Mouse (Mus musculus) forebrain, embryonic 10.5 days (tissue): ENCODE results near the gene Fam155a. TPM values are rescaled to one million over a fixed set of nuclear protein-coding genes. Genes with fewer than 3 reads are reported as not detected.

ENCODE experiments used
- DNase-seq: peaks from one replicate; pipeline ENCODE4 v3.0.0-alpha.2; 2017; ENCODE audit warnings: low spot score; ENCODE audit errors: extremely low spot score
- H3K27ac ChIP-seq: fragments of 300-500 bp; sonication (generic); 2 replicates; pipeline ENCODE4 v1.5.1; 2016; ENCODE audit warnings: mild to moderate bottlenecking
- H3K27me3 ChIP-seq: fragments of 300-500 bp; sonication (generic); 2 replicates; pipeline ENCODE4 v1.6.1; 2016; ENCODE audit warnings: mild to moderate bottlenecking; ENCODE audit not compliant: poor library complexity, severe bottlenecking
- H3K36me3 ChIP-seq: fragments of 300-500 bp; sonication (generic); replicated peaks from 2 replicates; pipeline ENCODE4 v1.6.1; 2016; ENCODE audit warnings: mild to moderate bottlenecking, moderate library complexity
- H3K4me1 ChIP-seq: fragments of 300-500 bp; sonication (generic); 2 replicates; pipeline ENCODE4 v1.6.1; 2016
- H3K4me3 ChIP-seq: fragments of 300-500 bp; sonication (generic); 2 replicates; pipeline ENCODE4 v1.5.1; 2016; ENCODE audit warnings: mild to moderate bottlenecking, moderate library complexity
- H3K9me3 ChIP-seq: fragments of 300-500 bp; sonication (generic); 2 replicates; pipeline ENCODE4 v1.6.1; 2016; ENCODE audit warnings: mild to moderate bottlenecking, moderate library complexity
- WGBS: fragments of 180-500 bp; shearing (Covaris S2); methylation state at CpG from one replicate; pipeline ENCODE4 v1.1.7; 2016; 5-methylcytosine and 5-hydroxymethylcytosine counted together
- polyA plus RNA-seq: library from polyadenylated mRNA; unstranded; fragments of >200 nt; fragmentation: Nextera tagmentation; extraction: Ambion mirVana; gene quantifications from 2 replicates; pipeline ENCODE4 v1.2.1, GENCODE M21; 2016

The Fam155a gene
- polyA plus RNA-seq, 1 experiment from 2014 or later: 0.53 TPM

DNA sequence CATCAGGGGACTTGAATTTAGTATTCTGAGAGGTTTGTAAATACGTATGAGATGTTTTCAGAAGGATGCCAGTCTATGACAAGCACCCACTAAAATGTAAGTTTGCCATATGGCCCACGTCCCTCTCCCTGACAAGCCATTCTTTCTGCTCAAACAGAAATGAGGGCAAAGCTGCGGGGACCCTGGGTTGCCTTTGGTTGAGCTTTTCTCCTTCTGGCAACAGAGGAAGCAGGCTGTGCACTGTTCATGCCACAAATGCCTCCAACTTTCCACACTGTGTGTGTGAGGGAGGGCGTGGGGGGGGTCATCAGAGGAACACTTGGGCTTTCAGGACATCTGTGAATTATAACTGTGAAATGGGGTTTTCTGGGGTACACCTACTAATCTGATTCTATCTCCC, 426.8 kb downstream of the Fam155a start:
- Histone ChIP-seq H3K9me3 (no peaks in the 10 kb centered on the region), H3K4me1 (peaks cover 10% of the 10 kb centered on the region; the same call in 1 of the 2 replicates), H3K27me3 (no peaks in the 10 kb centered on the region), H3K27ac (no peak overlapping the region), H3K4me3 (no peak overlapping the region), H3K36me3 (no peaks in the 10 kb centered on the region)
- no peak for DNase-seq
- 86% methylated on average over 4 of the region's 4 CpGs for WGBS

DNA sequence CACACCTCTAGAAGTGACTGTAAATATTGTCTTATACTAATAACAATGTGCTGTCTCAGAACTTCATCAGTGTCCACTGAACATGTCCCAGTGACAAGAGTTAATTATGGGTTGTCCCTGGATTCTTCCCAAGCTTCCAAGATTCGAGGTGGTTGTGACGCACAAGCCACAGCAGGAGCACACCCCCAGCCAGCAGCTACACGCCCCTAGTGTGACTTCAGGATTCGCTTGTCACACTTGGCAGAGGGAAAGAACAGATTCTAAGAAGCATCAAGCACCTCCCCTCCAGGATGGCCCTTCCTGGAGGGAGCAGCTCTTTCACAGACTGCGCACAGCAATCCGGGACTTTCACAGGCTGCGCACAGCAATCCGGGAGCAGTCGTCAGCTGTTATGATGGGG, 428.0 kb downstream of the Fam155a start:
- H3K4me1 ChIP-seq: peaks cover 8% of the 10 kb centered on the region; the same call in 1 of the 2 replicates

DNA sequence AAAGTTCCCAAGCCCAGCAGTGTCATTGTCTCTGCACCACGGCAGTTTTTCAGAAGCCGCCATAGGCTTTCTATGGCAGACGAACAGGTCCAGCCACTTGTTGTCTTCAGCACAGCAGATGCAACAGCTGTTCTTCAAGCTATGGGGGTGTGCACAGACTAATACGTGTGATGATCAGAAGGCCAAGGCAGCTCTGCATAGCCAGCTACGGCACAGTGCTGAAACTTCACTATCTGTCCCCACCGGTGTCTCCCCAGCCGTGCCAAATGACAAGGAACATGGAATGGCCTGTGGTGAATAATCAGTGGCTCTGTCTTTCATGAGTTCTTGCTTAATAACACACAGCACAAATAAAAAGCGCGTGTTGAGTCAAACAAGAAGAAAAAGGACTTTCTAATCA, 428.4 kb downstream of the Fam155a start:
- 92% methylated on average over 9 of the region's 9 CpGs for WGBS
- no peak overlapping the region for H3K27ac ChIP-seq
- peaks cover 4% of the 10 kb centered on the region; the same call in 1 of the 2 replicates for H3K4me1 ChIP-seq
- H3K36me3 ChIP-seq: no peaks in the 10 kb centered on the region
- H3K4me3 ChIP-seq: no peak overlapping the region
- no peak for DNase-seq
- no peaks in the 10 kb centered on the region for H3K9me3 ChIP-seq
- H3K27me3 ChIP-seq: no peaks in the 10 kb centered on the region

More for the DNA sequence above, 428.0 kb downstream of the Fam155a start:
- no peaks in the 10 kb centered on the region for H3K27me3 ChIP-seq
- no peaks in the 10 kb centered on the region for H3K9me3 ChIP-seq
- DNase-seq: no peak
- H3K4me3 ChIP-seq: no peak overlapping the region
- H3K27ac ChIP-seq: no peak overlapping the region
- no peaks in the 10 kb centered on the region for H3K36me3 ChIP-seq
- 87% methylated on average over 9 of the region's 9 CpGs for WGBS

DNA sequence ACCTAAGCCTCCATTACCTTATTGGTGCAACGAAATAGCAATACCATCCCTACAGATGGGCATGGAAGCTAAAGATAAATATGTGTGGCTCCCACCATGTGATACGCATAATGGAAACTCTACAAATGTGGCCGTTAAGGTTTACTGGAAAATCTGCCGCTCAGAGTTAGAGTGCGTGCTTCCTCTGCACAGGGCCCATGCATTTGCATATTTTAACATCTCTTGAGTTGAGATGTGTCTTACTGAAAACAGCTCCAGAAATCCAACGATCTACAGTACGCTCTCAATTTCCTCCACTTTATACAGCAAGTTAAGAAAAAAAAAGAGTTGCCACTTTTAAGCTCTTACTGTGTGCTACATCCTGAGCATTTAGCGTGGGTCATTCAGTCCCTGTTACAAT, 433.1 kb downstream of the Fam155a start:
- DNase-seq: no peak
- Histone ChIP-seq H3K27ac (no peak overlapping the region), H3K36me3 (no peaks in the 10 kb centered on the region), H3K4me3 (no peak overlapping the region), H3K9me3 (no peaks in the 10 kb centered on the region), H3K4me1 (peaks cover 26% of the 10 kb centered on the region), H3K27me3 (no peaks in the 10 kb centered on the region)
- WGBS: 93% methylated on average over 8 of the region's 8 CpGs

DNA sequence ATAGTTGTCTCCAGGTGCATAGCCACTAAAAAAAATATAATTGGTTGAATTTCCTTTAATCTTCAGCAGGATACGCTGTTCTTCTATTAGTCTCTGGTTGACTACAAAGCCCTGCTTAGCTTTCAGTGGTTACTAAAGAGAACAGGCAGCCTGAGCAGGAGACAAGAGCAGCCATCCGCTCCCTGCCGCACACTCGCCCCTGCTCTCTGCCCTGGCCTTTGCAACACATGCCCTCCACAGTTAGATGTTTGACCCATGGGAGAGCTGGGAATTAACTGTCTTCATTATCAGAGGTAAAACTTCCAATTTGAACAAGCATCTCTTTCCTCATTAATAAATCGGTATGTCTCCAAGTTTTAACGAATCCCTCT, 435.0 kb downstream of the Fam155a start:
- Histone ChIP-seq H3K36me3 (no peaks in the 10 kb centered on the region), H3K27ac (no peak overlapping the region), H3K9me3 (no peaks in the 10 kb centered on the region), H3K4me1 (peaks cover 26% of the 10 kb centered on the region), H3K4me3 (no peak overlapping the region), H3K27me3 (no peaks in the 10 kb centered on the region)
- 40% methylated on average over 6 of the region's 6 CpGs for WGBS
- DNase-seq: no peak

DNA sequence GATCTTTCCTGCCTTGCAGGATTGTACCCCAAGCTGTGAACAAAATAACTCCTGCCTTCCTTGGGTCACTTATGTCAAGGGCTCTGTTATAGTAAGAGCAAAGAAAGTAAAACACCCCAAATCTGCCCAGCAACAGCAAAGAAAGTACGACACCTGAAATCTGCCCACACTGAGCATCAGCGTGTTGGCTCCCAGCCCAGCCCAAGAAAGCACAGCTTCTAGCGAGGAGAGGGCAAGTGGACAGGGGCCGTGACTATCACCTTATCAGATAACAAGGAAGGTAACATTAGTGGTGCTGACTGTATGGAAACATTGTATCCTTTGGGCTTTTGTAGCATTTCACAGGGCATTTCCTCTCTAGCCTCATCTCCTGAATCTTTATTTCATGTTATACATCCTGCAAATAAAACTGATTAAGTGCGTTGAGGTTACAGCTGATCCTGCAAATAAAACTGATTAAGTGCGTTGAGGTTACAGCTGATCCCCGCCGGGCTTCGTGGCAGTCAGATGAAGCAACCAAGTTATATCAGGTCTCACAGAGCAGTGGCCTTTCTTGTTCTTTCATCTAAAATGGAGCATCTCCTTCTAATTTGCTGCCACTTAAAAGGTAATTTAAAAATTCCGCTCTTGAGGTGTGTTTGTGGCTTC, 435.6 kb downstream of the Fam155a start:
- H3K27ac ChIP-seq: no peak overlapping the region
- WGBS: 59% methylated on average over 10 of the region's 10 CpGs
- H3K4me1 ChIP-seq: peaks cover 26% of the 10 kb centered on the region
- no peak overlapping the region for H3K4me3 ChIP-seq
- no peak for DNase-seq
- no peaks in the 10 kb centered on the region for H3K9me3 ChIP-seq
- H3K36me3 ChIP-seq: no peaks in the 10 kb centered on the region
- no peaks in the 10 kb centered on the region for H3K27me3 ChIP-seq

DNA sequence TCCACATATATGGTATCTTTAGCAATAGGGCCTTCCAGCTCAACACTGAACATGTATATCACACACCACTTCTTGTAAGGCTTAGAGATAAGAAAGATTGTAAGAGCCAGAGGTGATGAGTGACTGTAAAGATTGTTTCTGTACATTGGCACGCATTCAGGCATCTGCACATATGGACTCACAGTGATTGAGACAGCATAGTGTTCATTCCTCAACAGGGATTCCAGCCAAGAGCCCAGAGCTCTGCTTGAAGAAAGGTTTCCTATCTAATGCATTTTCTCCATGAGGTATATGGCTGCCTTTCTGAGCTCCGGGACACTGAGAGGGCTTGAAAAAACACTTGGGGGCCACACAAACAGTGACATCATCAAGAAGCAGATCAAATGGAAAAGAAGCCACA, 438.2 kb downstream of the Fam155a start:
- Histone ChIP-seq H3K27ac (no peak overlapping the region), H3K9me3 (no peaks in the 10 kb centered on the region), H3K4me3 (no peak overlapping the region), H3K27me3 (no peaks in the 10 kb centered on the region), H3K4me1 (peaks cover 26% of the 10 kb centered on the region), H3K36me3 (no peaks in the 10 kb centered on the region)
- 86% methylated on average over 2 of the region's 2 CpGs for WGBS
- no peak for DNase-seq

DNA sequence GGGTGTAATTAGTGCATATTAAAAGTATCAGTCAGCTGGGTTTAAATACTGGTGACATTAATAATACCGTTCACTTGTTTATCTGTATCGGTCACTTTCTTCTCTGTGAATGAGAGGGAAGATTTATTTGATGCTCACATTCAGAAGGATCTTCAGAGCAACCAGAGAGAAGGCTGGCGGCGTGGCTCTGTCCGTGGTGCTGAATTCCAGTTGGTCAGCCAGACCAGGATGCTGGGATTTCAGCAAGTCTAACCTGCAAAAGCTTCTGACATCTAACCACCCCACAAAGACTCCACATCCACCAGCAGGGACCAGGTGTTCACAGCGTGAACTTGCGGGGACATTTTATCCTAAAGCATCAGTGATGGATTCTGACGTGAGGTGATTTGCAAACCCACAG, 461.5 kb downstream of the Fam155a start:
- Histone ChIP-seq H3K9me3 (0 out of 2 replicates have a peak, but pooled peaks cover 4% of the 10 kb centered on the region), H3K4me1 (no peaks in the 10 kb centered on the region), H3K4me3 (no peak overlapping the region), H3K27ac (no peak overlapping the region), H3K36me3 (no peaks in the 10 kb centered on the region), H3K27me3 (no peaks in the 10 kb centered on the region)
- WGBS: 40% methylated on average over 8 of the region's 8 CpGs
- DNase-seq: peak; percentile 39

DNA sequence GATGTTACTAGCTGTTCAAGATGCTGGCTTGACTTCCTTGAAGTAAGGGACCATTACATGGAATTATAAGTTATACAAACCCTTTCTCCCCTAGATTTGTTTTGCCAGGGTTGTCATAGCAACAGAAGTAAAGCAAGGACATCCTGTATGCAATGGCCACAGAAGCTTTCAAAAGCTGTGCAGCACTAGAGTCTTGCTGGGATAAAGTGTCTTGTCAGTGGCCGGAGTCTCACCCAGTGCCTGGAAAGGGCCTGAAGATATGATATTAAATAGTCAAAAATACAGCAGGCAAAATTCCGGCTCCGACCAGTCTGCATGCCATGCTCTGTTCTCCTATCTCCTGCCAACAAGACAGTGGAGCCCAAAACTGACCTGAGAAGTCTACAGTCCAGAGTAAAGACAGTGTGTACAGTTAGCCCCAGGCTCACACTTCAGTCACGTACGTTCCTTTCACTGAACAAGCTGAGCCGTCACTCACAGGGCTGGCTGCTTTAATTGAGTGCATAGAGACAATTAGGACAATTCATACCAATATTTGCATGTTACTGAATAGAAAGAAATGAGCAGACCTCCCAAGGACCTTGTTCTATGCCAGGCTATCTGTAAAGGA, 467.3 kb downstream of the Fam155a start:
- WGBS: 81% methylated on average over 6 of the region's 6 CpGs
- Histone ChIP-seq H3K4me3 (no peak overlapping the region), H3K27ac (no peak overlapping the region), H3K36me3 (no peaks in the 10 kb centered on the region), H3K9me3 (no peaks in the 10 kb centered on the region), H3K4me1 (peaks cover 6% of the 10 kb centered on the region; the same call in 1 of the 2 replicates), H3K27me3 (no peaks in the 10 kb centered on the region)
- no peak for DNase-seq

DNA sequence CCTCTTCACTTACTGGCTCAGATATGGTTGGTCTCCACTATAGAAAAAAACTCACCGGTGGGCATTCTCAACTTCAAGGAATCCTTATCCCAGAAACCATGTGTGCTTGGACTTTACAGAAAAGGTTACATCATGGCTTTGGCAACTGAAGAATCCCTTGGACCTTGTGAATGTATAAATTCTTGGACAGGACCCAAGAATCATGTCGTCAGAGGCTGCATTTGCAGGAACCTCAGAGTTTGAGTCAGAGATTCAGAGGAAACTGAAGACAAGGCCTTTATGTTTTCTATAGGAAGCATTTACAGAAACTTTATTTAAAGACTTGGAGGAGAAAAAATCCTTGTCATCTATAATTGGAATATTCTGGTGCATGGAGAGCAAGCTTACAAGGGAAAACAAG, 475.9 kb downstream of the Fam155a start:
- no peaks in the 10 kb centered on the region for H3K9me3 ChIP-seq
- no peak overlapping the region for H3K4me3 ChIP-seq
- H3K36me3 ChIP-seq: no peaks in the 10 kb centered on the region
- H3K27ac ChIP-seq: no peak overlapping the region
- DNase-seq: no peak
- no peaks in the 10 kb centered on the region for H3K27me3 ChIP-seq
- H3K4me1 ChIP-seq: no peaks in the 10 kb centered on the region
- WGBS: 98% methylated on average over 2 of the region's 2 CpGs

DNA sequence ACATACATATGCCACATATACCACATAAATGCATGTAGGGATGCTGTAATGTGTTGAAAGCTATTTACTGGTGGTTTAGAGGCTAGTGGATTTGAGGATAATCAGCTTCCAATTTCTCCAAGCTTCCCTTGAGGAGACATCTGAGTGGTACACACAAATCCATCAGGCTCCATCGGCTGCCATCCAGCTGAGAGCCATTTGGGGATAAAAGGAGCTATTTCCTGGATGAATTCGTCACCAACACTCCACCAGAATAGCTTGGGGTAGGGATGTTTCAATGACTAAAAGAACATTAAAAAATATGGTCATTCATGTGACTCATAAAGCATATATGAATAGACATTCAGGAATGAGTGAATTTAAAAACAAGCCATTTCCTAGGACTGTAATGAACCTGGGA, 478.4 kb downstream of the Fam155a start:
- Histone ChIP-seq H3K4me3 (no peak overlapping the region), H3K9me3 (no peaks in the 10 kb centered on the region), H3K27me3 (no peaks in the 10 kb centered on the region), H3K4me1 (peaks cover 11% of the 10 kb centered on the region), H3K27ac (no peak overlapping the region), H3K36me3 (no peaks in the 10 kb centered on the region)
- WGBS: 77% methylated on average over 2 of the region's 2 CpGs
- no peak for DNase-seq

DNA sequence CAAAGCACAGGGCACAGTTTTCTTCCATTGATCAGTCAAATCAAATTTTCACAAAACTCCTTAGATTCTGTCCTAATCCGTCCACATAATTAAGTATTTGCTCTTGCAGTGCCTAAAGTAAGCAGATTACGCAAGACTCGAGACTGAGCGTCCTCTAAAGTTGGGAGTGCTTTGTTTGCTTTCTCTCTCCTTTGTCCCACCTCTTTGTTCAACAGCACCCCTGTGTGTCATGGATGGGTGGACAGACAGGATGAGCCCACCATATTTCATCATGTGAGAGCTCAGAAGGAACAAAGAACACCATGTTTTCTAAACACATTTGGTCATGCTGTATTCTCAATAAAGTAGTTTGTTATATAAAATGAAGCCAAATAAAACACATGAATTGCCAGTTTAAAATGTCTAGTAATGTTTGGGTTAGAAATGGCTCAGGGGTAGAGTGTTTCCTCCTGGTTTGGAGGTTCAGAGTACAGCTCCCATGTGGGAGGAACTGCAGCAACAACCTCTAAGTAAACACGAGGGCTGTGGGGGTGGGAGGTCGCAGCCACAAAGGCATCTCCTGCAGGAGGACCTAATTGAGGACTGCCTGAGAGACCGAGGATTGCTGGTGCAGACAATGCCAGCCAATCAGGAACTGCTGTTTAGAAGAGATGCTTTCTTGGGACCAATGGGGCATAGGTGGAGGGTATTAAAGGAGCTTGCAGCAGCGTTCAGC, 482.8 kb downstream of the Fam155a start:
- 30% methylated on average over 8 of the region's 8 CpGs for WGBS
- no peak for DNase-seq
- H3K4me1 ChIP-seq: peaks cover 14% of the 10 kb centered on the region
- no peaks in the 10 kb centered on the region for H3K27me3 ChIP-seq
- peak overlapping the region; percentile 48; the same call in 1 of the 2 replicates for H3K27ac ChIP-seq
- no peaks in the 10 kb centered on the region for H3K36me3 ChIP-seq
- H3K9me3 ChIP-seq: no peaks in the 10 kb centered on the region
- H3K4me3 ChIP-seq: no peak overlapping the region

DNA sequence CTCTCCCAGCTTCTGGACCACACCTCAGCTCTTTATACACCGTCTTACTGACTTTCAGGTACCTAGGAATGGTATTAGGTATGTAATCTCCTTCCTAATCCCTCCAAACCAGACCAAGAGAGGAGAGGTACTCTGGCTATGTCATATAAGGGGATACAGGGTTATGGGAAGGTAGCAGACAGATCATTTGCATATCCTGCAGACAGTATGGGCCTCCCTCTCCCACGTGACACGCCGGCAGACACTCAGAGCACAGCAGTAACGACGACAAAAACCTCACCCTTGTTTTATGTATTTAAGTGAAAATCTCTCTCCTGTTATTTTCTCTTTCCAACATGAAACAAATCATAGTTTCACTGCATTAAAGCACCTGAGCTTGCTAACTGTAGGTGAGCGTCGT, 496.8 kb downstream of the Fam155a start:
- Histone ChIP-seq H3K27ac (no peak overlapping the region), H3K27me3 (no peaks in the 10 kb centered on the region), H3K9me3 (no peaks in the 10 kb centered on the region), H3K36me3 (no peaks in the 10 kb centered on the region), H3K4me3 (no peak overlapping the region), H3K4me1 (no peaks in the 10 kb centered on the region)
- 90% methylated on average over 8 of the region's 8 CpGs for WGBS
- no peak for DNase-seq
